Mouse (Mus musculus) hindbrain, embryonic 16.5 days (tissue): ENCODE data around the gene BC107364. TPM values are rescaled to one million over a fixed set of nuclear protein-coding genes. Genes with fewer than 3 reads are reported as not detected.
"Not testable (repeated sequence)": the region's sequence is repeated elsewhere in the genome, so short reads cannot be mapped to it uniquely, and the experiment has no call there.

Source experiments
- ATAC-seq: fragments of 200-750 bp; cut with Nextera tagmentation; 2 replicates; pipeline ENCODE4 v1.8.0; 2017; ENCODE audit warnings: moderate TSS enrichment, moderate library complexity
- H3K27ac ChIP-seq: fragments of 300-500 bp; sonication (generic); 2 replicates; pipeline ENCODE4 v1.5.1; 2014; ENCODE audit warnings: low read depth, mild to moderate bottlenecking, control low read depth, low read length, moderate library complexity
- H3K27me3 ChIP-seq: fragments of 300-500 bp; sonication (generic); replicated peaks from 2 replicates; pipeline ENCODE4 v1.6.1; 2014; ENCODE audit warnings: low read length; ENCODE audit not compliant: control insufficient read depth, insufficient read depth
- H3K36me3 ChIP-seq: fragments of 300-500 bp; sonication (generic); 2 replicates; pipeline ENCODE4 v1.6.1; 2014; ENCODE audit warnings: mild to moderate bottlenecking, low read length, moderate library complexity, mixed read lengths; ENCODE audit not compliant: control insufficient read depth, insufficient read depth
- H3K4me1 ChIP-seq: fragments of 300-500 bp; sonication (generic); 2 replicates; pipeline ENCODE4 v1.6.1; 2014; ENCODE audit warnings: low read depth, low read length; ENCODE audit not compliant: control insufficient read depth, insufficient read depth
- H3K4me2 ChIP-seq: fragments of 300-500 bp; sonication (generic); 2 replicates; pipeline ENCODE4 v1.6.1; 2014; ENCODE audit warnings: mild to moderate bottlenecking, low read length, control low read depth, moderate library complexity
- H3K4me3 ChIP-seq: fragments of 300-500 bp; sonication (generic); 2 replicates; pipeline ENCODE4 v1.5.1; 2014; ENCODE audit warnings: mild to moderate bottlenecking, low read length, control low read depth, moderate library complexity
- H3K9ac ChIP-seq: fragments of 300-500 bp; sonication (generic); 2 replicates; pipeline ENCODE4 v1.6.1; 2014; ENCODE audit warnings: low read depth, mild to moderate bottlenecking, control low read depth, low read length, moderate library complexity
- H3K9me3 ChIP-seq: fragments of 300-500 bp; sonication (generic); 2 replicates; pipeline ENCODE4 v1.6.1; 2014; ENCODE audit warnings: mild to moderate bottlenecking, low read length, moderate library complexity; ENCODE audit not compliant: control insufficient read depth
- WGBS: fragments of 180-500 bp; shearing (Covaris S2); extraction: QIAGEN DNeasy Blood & Tissue Kit; methylation state at CpG from one replicate; pipeline ENCODE4 v1.1.7; 2014; 5-methylcytosine and 5-hydroxymethylcytosine counted together
- polyA plus RNA-seq: library from polyadenylated mRNA; unstranded; fragments of >200 nt; fragmentation: Nextera tagmentation; extraction: Ambion mirVana; gene quantifications from 2 replicates; pipeline ENCODE4 v1.2.1, GENCODE M21; 2015

BC107364 gene
- polyA plus RNA-seq, 1 experiment from 2014 or later = not detected

- Histone ChIP-seq H3K4me3 (no peak overlapping the region), H3K27me3 (peaks cover 8% of the 10 kb centered on the region), H3K9me3 (no peaks in the 10 kb centered on the region), H3K9ac (no peak overlapping the region), H3K4me1 (no peaks in the 10 kb centered on the region), H3K36me3 (no peaks in the 10 kb centered on the region), H3K4me2 (no peak overlapping the region), H3K27ac (no peak overlapping the region)
- 20% methylated on average over 9 of the region's 9 CpGs for WGBS
- no peak for ATAC-seq
Measured at GRCm38 (mm10) chr3:96423889-96424288, 28.2 kb downstream of the BC107364 start.

GRCm38 (mm10) chr3:96420796-96421195, 31.3 kb downstream of the BC107364 start:
- no peaks in the 10 kb centered on the region for H3K9me3 ChIP-seq
- H3K4me3 ChIP-seq = no peak overlapping the region
- no peak for ATAC-seq
- no peak overlapping the region for H3K9ac ChIP-seq
- WGBS = 56% methylated on average over 3 of the region's 3 CpGs
- no peaks in the 10 kb centered on the region; the same call in 1 of the 2 replicates for H3K27me3 ChIP-seq
- no peak overlapping the region for H3K27ac ChIP-seq
- H3K36me3 ChIP-seq = no peaks in the 10 kb centered on the region
- no peak overlapping the region for H3K4me2 ChIP-seq
- no peaks in the 10 kb centered on the region for H3K4me1 ChIP-seq

GRCm38 (mm10) chr3:96418902-96419301, 33.2 kb downstream of the BC107364 start:
- not testable (repeated sequence) for H3K27ac ChIP-seq, H3K36me3 ChIP-seq, H3K4me1 ChIP-seq, H3K9ac ChIP-seq, H3K27me3 ChIP-seq, ATAC-seq, H3K9me3 ChIP-seq, H3K4me3 ChIP-seq, H3K4me2 ChIP-seq
- WGBS = 65% methylated on average over 5 of the region's 5 CpGs

- H3K4me1 ChIP-seq = no peaks in the 10 kb centered on the region
- no peaks in the 10 kb centered on the region for H3K27me3 ChIP-seq
- 74% methylated on average over 7 of the region's 7 CpGs for WGBS
Measured at GRCm38 (mm10) chr3:96417850-96418815, 34.0 kb downstream of the BC107364 start.

GRCm38 (mm10) chr3:96416595-96416994, 35.5 kb downstream of the BC107364 start:
- Histone ChIP-seq H3K4me3 (no peak overlapping the region), H3K9ac (no peak overlapping the region), H3K9me3 (no peaks in the 10 kb centered on the region), H3K4me2 (no peak overlapping the region), H3K36me3 (no peaks in the 10 kb centered on the region), H3K4me1 (no peaks in the 10 kb centered on the region), H3K27me3 (no peaks in the 10 kb centered on the region), H3K27ac (no peak overlapping the region)
- 94% methylated on average over 6 of the region's 6 CpGs for WGBS
- ATAC-seq = no peak

More at GRCm38 (mm10) chr3:96417850-96418815, 34.0 kb downstream of the BC107364 start:
- no peak overlapping the region for H3K9ac ChIP-seq
- no peaks in the 10 kb centered on the region for H3K36me3 ChIP-seq
- no peak overlapping the region for H3K27ac ChIP-seq
- H3K4me2 ChIP-seq = no peak overlapping the region
- H3K4me3 ChIP-seq = no peak overlapping the region
- no peaks in the 10 kb centered on the region for H3K9me3 ChIP-seq
- no peak for ATAC-seq

- H3K9me3 ChIP-seq = no peaks in the 10 kb centered on the region
- no peak overlapping the region for H3K4me3 ChIP-seq
- H3K36me3 ChIP-seq = no peaks in the 10 kb centered on the region
- H3K9ac ChIP-seq = no peak overlapping the region
- 98% methylated on average over 2 of the region's 2 CpGs for WGBS
- no peak overlapping the region for H3K4me2 ChIP-seq
- peaks cover 2% of the 10 kb centered on the region; the same call in 1 of the 2 replicates for H3K27me3 ChIP-seq
- no peaks in the 10 kb centered on the region for H3K4me1 ChIP-seq
- H3K27ac ChIP-seq = no peak overlapping the region
- no peak for ATAC-seq
Measured at GRCm38 (mm10) chr3:96416056-96416455, 36.0 kb downstream of the BC107364 start.

GRCm38 (mm10) chr3:96414951-96415327, 37.2 kb downstream of the BC107364 start:
- WGBS = 38% methylated on average over 7 of the region's 7 CpGs
- peak overlapping the region; percentile 88 for H3K4me2 ChIP-seq
- peak overlapping the region; percentile 76 for H3K4me3 ChIP-seq
- H3K4me1 ChIP-seq = no peaks in the 10 kb centered on the region
- no peaks in the 10 kb centered on the region for H3K36me3 ChIP-seq
- no peak overlapping the region for H3K27ac ChIP-seq
- H3K9me3 ChIP-seq = no peaks in the 10 kb centered on the region
- 0 out of 2 replicates have a peak, but pooled peaks have one; percentile 1 for ATAC-seq
- peak overlapping the region; percentile 91; the same call in 1 of the 2 replicates for H3K9ac ChIP-seq
- H3K27me3 ChIP-seq = peaks cover 12% of the 10 kb centered on the region

GRCm38 (mm10) chr3:96414126-96414950, 37.8 kb downstream of the BC107364 start:
- Histone ChIP-seq H3K27ac (peak overlapping the region; percentile 80), H3K4me3 (peak overlapping the region; percentile 76), H3K27me3 (peaks cover 18% of the 10 kb centered on the region), H3K9me3 (no peaks in the 10 kb centered on the region), H3K4me2 (peak overlapping the region; percentile 88), H3K9ac (peak overlapping the region; percentile 91), H3K36me3 (no peaks in the 10 kb centered on the region), H3K4me1 (no peaks in the 10 kb centered on the region)
- peak; percentile 91 for ATAC-seq
- under 1% methylated on average over 54 of the region's 64 CpGs for WGBS
